Mouse (Mus musculus): Measurements from ENCODE around the gene Ambn. TPM values are rescaled to one million over a fixed set of nuclear protein-coding genes. Genes with fewer than 3 reads are reported as not detected.

The Ambn gene
- polyA plus RNA-seq (2014; fragmentation: Illumina TruSeq; extraction: RNeasy Lipid Tissue Mini Kit (QIAGEN cat#74804); ENCODE audit: insufficient read depth, low read depth, low replicate concordance) = not detected

DNA sequence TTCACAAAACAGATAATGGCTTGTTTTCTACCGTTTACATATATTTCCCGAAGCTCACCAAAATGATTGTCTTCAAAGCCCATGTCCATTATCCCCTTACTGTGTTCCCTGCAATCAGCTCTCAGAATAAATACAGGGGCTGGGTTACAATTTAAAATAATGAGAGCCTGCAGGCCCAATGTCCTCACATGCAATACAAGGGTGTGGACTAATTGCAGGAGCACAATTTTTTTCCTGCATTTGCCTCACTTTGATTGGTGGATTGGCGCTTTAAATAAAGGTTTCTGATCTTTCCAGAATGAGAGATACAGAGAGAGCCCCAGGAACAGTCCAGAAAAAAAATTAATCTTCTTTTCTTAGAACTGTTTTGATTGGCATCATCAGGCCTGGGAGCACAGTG lies at the start of gene Ambn:
Gene Ambn, plus strand, starts transcription at position 301 of the 400 bp plus-strand sequence.

DNA sequence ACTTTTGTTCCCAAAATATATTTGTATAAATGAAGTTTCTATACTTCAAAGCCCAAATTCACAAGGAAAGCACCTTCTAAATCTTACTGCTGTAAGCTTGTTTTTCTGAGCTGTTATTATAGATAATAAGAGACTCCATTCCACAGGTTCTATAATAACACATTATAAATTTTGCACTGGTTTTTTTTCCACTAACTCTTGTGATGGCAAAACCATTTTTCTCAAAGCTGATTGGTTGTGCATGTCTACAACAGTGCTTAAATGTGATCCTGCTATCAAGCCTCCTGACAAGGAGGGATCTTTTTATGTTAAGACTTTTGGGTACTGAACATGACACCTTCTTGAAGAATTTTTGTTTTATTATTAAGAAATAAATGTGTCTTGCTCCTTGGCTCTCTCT lies 31.9 kb downstream of the Ambn start, which contains the start of gene Enam:
Gene Enam, plus strand, starts transcription at position 301 of the 400 bp plus-strand sequence.

Other genes starting within 250 kb of the Ambn start
- gene Gm7714, start 187.1 kb upstream of the Ambn start, polyA plus RNA-seq (2014; fragmentation: Illumina TruSeq; extraction: RNeasy Lipid Tissue Mini Kit (QIAGEN cat#74804); ENCODE audit: insufficient read depth, low read depth, low replicate concordance) = not detected
- not detected for gene Prol1, start 138.7 kb upstream of the Ambn start, polyA plus RNA-seq (2014; fragmentation: Illumina TruSeq; extraction: RNeasy Lipid Tissue Mini Kit (QIAGEN cat#74804); ENCODE audit: insufficient read depth, low read depth, low replicate concordance)
- gene Amtn, start 79.9 kb upstream of the Ambn start, polyA plus RNA-seq (2014; fragmentation: Illumina TruSeq; extraction: RNeasy Lipid Tissue Mini Kit (QIAGEN cat#74804); ENCODE audit: insufficient read depth, low read depth, low replicate concordance) = 0.24 TPM
- gene Enam, start 32.0 kb downstream of the Ambn start, polyA plus RNA-seq (2014; fragmentation: Illumina TruSeq; extraction: RNeasy Lipid Tissue Mini Kit (QIAGEN cat#74804); ENCODE audit: insufficient read depth, low read depth, low replicate concordance) = not detected
- gene Jchain, start 71.9 kb downstream of the Ambn start, polyA plus RNA-seq (2014; fragmentation: Illumina TruSeq; extraction: RNeasy Lipid Tissue Mini Kit (QIAGEN cat#74804); ENCODE audit: insufficient read depth, low read depth, low replicate concordance) = 111 TPM
- gene Utp3, start 98.5 kb downstream of the Ambn start, polyA plus RNA-seq (2014; fragmentation: Illumina TruSeq; extraction: RNeasy Lipid Tissue Mini Kit (QIAGEN cat#74804); ENCODE audit: insufficient read depth, low read depth, low replicate concordance) = 28.3 TPM
- 5.7 TPM for gene Rufy3, start 109.0 kb downstream of the Ambn start, polyA plus RNA-seq (2014; fragmentation: Illumina TruSeq; extraction: RNeasy Lipid Tissue Mini Kit (QIAGEN cat#74804); ENCODE audit: insufficient read depth, low read depth, low replicate concordance)
- gene Grsf1, start 220.2 kb downstream of the Ambn start, polyA plus RNA-seq (2014; fragmentation: Illumina TruSeq; extraction: RNeasy Lipid Tissue Mini Kit (QIAGEN cat#74804); ENCODE audit: insufficient read depth, low read depth, low replicate concordance) = 34.9 TPM